Mouse (Mus musculus) hindbrain, embryonic 14.5 days (tissue): ENCODE data around the gene Apbb2. TPM values are rescaled to one million over a fixed set of nuclear protein-coding genes. Genes with fewer than 3 reads are reported as not detected.

Source experiments
- ATAC-seq: fragments of 200-750 bp; cut with Nextera tagmentation; 2 replicates; pipeline ENCODE4 v1.8.0; 2017; ENCODE audit warnings: moderate number of reproducible peaks, mild to moderate bottlenecking, moderate TSS enrichment, moderate library complexity; ENCODE audit not compliant: low FRiP score
- DNase-seq: peaks from one replicate; pipeline ENCODE4 v3.0.0-alpha.2; 2015; ENCODE audit warnings: low spot score
- H3K27ac ChIP-seq: fragments of 300-500 bp; sonication (generic); 2 replicates; pipeline ENCODE4 v1.5.1; 2014; ENCODE audit warnings: mild to moderate bottlenecking, moderate library complexity
- H3K27me3 ChIP-seq: fragments of 300-500 bp; sonication (generic); 2 replicates; pipeline ENCODE4 v1.6.1; 2014; ENCODE audit warnings: mild to moderate bottlenecking, low read length, mixed read lengths; ENCODE audit not compliant: control insufficient read depth, insufficient read depth
- H3K36me3 ChIP-seq: fragments of 300-500 bp; sonication (generic); replicated peaks from 2 replicates; pipeline ENCODE4 v1.6.1; 2014; ENCODE audit not compliant: control insufficient read depth, insufficient read depth
- H3K4me1 ChIP-seq: fragments of 300-500 bp; sonication (generic); replicated peaks from 2 replicates; pipeline ENCODE4 v1.6.1; 2014; ENCODE audit warnings: antibody characterized with exemption, low read length, mixed read lengths; ENCODE audit not compliant: control insufficient read depth, insufficient read depth
- H3K4me2 ChIP-seq: fragments of 300-500 bp; sonication (generic); replicated peaks from 2 replicates; pipeline ENCODE4 v1.6.1; 2014; ENCODE audit warnings: mild to moderate bottlenecking, moderate library complexity
- H3K4me3 ChIP-seq: fragments of 300-500 bp; sonication (generic); replicated peaks from 2 replicates; pipeline ENCODE4 v1.5.1; 2014; ENCODE audit warnings: mild to moderate bottlenecking, low read length
- H3K9ac ChIP-seq: fragments of 300-500 bp; sonication (generic); 2 replicates; pipeline ENCODE4 v1.6.1; 2014
- H3K9me3 ChIP-seq: fragments of 300-500 bp; sonication (generic); 2 replicates; pipeline ENCODE4 v1.6.1; 2016; ENCODE audit warnings: low read length; ENCODE audit not compliant: control insufficient read depth
- WGBS: fragments of 180-500 bp; shearing (Covaris S2); extraction: QIAGEN DNeasy Blood & Tissue Kit; methylation state at CpG from one replicate; pipeline ENCODE4 v1.1.7; 2014; 5-methylcytosine and 5-hydroxymethylcytosine counted together
- polyA plus RNA-seq: library from polyadenylated mRNA; unstranded; fragments of >200 nt; fragmentation: Nextera tagmentation; extraction: Ambion mirVana; gene quantifications from 2 replicates; pipeline ENCODE4 v1.2.1, GENCODE M21; 2014

The Apbb2 gene
- polyA plus RNA-seq, 1 experiment from 2014 or later = 113 TPM

GRCm38 (mm10) chr5:66509151-66509550 is 109.4 kb downstream of the Apbb2 start:
- Histone ChIP-seq H3K4me1 (peaks cover 4% of the 10 kb centered on the region), H3K27ac (no peak overlapping the region), H3K9me3 (no peaks in the 10 kb centered on the region), H3K4me2 (no peak overlapping the region), H3K36me3 (no peaks in the 10 kb centered on the region), H3K9ac (no peak overlapping the region), H3K4me3 (no peak overlapping the region), H3K27me3 (no peaks in the 10 kb centered on the region)
- DNase-seq (no peak), ATAC-seq (no peak)
- WGBS = 85% methylated on average over 5 of the region's 5 CpGs

GRCm38 (mm10) chr5:66505578-66505977 is 113.0 kb downstream of the Apbb2 start:
- Histone ChIP-seq H3K9me3 (no peaks in the 10 kb centered on the region), H3K4me1 (peaks cover 12% of the 10 kb centered on the region), H3K4me2 (no peak overlapping the region), H3K27ac (no peak overlapping the region), H3K9ac (no peak overlapping the region), H3K4me3 (no peak overlapping the region), H3K36me3 (no peaks in the 10 kb centered on the region), H3K27me3 (no peaks in the 10 kb centered on the region)
- 94% methylated on average over 3 of the region's 3 CpGs for WGBS
- ATAC-seq = no peak
- DNase-seq = no peak

- Histone ChIP-seq H3K27ac (no peak overlapping the region), H3K4me3 (no peak overlapping the region), H3K36me3 (no peaks in the 10 kb centered on the region), H3K27me3 (no peaks in the 10 kb centered on the region), H3K9ac (no peak overlapping the region), H3K4me2 (no peak overlapping the region), H3K4me1 (peaks cover 12% of the 10 kb centered on the region), H3K9me3 (no peaks in the 10 kb centered on the region)
- WGBS = 75% methylated on average over 1 of the region's 1 CpGs
- ATAC-seq (no peak), DNase-seq (no peak)
Measured at GRCm38 (mm10) chr5:66505071-66505470, 113.5 kb downstream of the Apbb2 start.

- no peak overlapping the region for H3K4me3 ChIP-seq
- H3K27ac ChIP-seq = no peak overlapping the region
- H3K36me3 ChIP-seq = no peaks in the 10 kb centered on the region
- DNase-seq = no peak
- peaks cover 12% of the 10 kb centered on the region for H3K4me1 ChIP-seq
- no peak for ATAC-seq
- no peak overlapping the region for H3K9ac ChIP-seq
- no peaks in the 10 kb centered on the region for H3K9me3 ChIP-seq
- H3K27me3 ChIP-seq = no peaks in the 10 kb centered on the region
- H3K4me2 ChIP-seq = no peak overlapping the region
- WGBS = 67% methylated on average over 6 of the region's 6 CpGs
Measured at GRCm38 (mm10) chr5:66504434-66504747, 114.2 kb downstream of the Apbb2 start.

GRCm38 (mm10) chr5:66503557-66504433 is 114.8 kb downstream of the Apbb2 start:
- H3K9ac ChIP-seq = no peak overlapping the region
- no peaks in the 10 kb centered on the region for H3K9me3 ChIP-seq
- ATAC-seq = no peak
- no peak overlapping the region; the same call in 1 of the 2 replicates for H3K27ac ChIP-seq
- DNase-seq = no peak
- H3K4me3 ChIP-seq = no peak overlapping the region
- no peaks in the 10 kb centered on the region for H3K36me3 ChIP-seq
- no peaks in the 10 kb centered on the region for H3K27me3 ChIP-seq
- 59% methylated on average over 17 of the region's 17 CpGs for WGBS
- peaks cover 12% of the 10 kb centered on the region for H3K4me1 ChIP-seq
- H3K4me2 ChIP-seq = no peak overlapping the region

- H3K4me1 ChIP-seq = peaks cover 13% of the 10 kb centered on the region
- H3K36me3 ChIP-seq = no peaks in the 10 kb centered on the region
- H3K4me3 ChIP-seq = no peak overlapping the region
- no peaks in the 10 kb centered on the region for H3K9me3 ChIP-seq
- H3K27me3 ChIP-seq = no peaks in the 10 kb centered on the region
- H3K4me2 ChIP-seq = no peak overlapping the region
- ATAC-seq (no peak), DNase-seq (no peak)
- WGBS = 93% methylated on average over 1 of the region's 1 CpGs
- no peak overlapping the region for H3K9ac ChIP-seq
- H3K27ac ChIP-seq = no peak overlapping the region
Measured at GRCm38 (mm10) chr5:66503033-66503432, 115.6 kb downstream of the Apbb2 start.

- no peak overlapping the region for H3K27ac ChIP-seq
- no peaks in the 10 kb centered on the region for H3K9me3 ChIP-seq
- H3K4me2 ChIP-seq = no peak overlapping the region
- DNase-seq (no peak), ATAC-seq (no peak)
- no peaks in the 10 kb centered on the region for H3K27me3 ChIP-seq
- no peak overlapping the region for H3K9ac ChIP-seq
- H3K36me3 ChIP-seq = no peaks in the 10 kb centered on the region
- no peak overlapping the region for H3K4me3 ChIP-seq
- peaks cover 27% of the 10 kb centered on the region for H3K4me1 ChIP-seq
- WGBS = 93% methylated on average over 7 of the region's 7 CpGs
Measured at GRCm38 (mm10) chr5:66499621-66500020, 119.0 kb downstream of the Apbb2 start.

- DNase-seq = no peak
- Histone ChIP-seq H3K27ac (no peak overlapping the region; the same call in 1 of the 2 replicates), H3K4me2 (no peak overlapping the region), H3K4me1 (peaks cover 15% of the 10 kb centered on the region; the same call in 1 of the 2 replicates), H3K27me3 (no peaks in the 10 kb centered on the region), H3K9ac (no peak overlapping the region), H3K9me3 (no peaks in the 10 kb centered on the region), H3K36me3 (no peaks in the 10 kb centered on the region), H3K4me3 (no peak overlapping the region)
- WGBS = 81% methylated on average over 1 of the region's 1 CpGs
- ATAC-seq = no peak
Measured at GRCm38 (mm10) chr5:66498140-66498539, 120.4 kb downstream of the Apbb2 start.

- Histone ChIP-seq H3K4me2 (no peak overlapping the region), H3K36me3 (no peaks in the 10 kb centered on the region), H3K9me3 (no peaks in the 10 kb centered on the region), H3K4me1 (peaks cover 20% of the 10 kb centered on the region; the same call in 1 of the 2 replicates), H3K4me3 (no peak overlapping the region), H3K27me3 (no peaks in the 10 kb centered on the region), H3K27ac (no peak overlapping the region; the same call in 1 of the 2 replicates), H3K9ac (no peak overlapping the region)
- WGBS = 51% methylated on average over 14 of the region's 14 CpGs
- DNase-seq (no peak), ATAC-seq (no peak)
Measured at GRCm38 (mm10) chr5:66497479-66498087, 121.0 kb downstream of the Apbb2 start.
